Mouse (Mus musculus): Measurements from ENCODE around the gene Tmx1. TPM values are rescaled to one million over a fixed set of nuclear protein-coding genes. Genes with fewer than 3 reads are reported as not detected.

The Tmx1 gene
- total RNA-seq, 2 experiments from 2014 or later, result 40.2 to 46.3 TPM

DNA sequence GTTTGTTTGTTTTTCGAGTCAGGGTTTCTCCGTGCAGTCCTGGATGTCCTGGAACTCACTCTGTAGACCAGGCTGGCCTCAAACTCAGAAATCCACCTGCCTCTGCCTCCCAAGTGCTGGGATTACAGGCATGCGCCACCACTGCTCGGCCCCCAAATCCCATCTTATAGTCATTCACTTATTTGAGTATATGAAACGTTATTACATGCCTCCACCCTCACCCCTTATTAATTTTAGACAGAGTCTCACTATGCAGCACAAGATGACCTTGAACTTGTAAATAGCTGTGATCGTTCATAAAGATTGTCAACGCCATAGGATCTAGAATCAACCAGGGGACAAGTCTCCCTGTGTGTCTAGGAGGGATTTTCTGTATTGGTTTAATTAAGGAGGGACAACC, 33.1 kb downstream of the Tmx1 start:
- no peak for DNase-seq (ENCODE audit: low spot score in 2 of 2)

DNA sequence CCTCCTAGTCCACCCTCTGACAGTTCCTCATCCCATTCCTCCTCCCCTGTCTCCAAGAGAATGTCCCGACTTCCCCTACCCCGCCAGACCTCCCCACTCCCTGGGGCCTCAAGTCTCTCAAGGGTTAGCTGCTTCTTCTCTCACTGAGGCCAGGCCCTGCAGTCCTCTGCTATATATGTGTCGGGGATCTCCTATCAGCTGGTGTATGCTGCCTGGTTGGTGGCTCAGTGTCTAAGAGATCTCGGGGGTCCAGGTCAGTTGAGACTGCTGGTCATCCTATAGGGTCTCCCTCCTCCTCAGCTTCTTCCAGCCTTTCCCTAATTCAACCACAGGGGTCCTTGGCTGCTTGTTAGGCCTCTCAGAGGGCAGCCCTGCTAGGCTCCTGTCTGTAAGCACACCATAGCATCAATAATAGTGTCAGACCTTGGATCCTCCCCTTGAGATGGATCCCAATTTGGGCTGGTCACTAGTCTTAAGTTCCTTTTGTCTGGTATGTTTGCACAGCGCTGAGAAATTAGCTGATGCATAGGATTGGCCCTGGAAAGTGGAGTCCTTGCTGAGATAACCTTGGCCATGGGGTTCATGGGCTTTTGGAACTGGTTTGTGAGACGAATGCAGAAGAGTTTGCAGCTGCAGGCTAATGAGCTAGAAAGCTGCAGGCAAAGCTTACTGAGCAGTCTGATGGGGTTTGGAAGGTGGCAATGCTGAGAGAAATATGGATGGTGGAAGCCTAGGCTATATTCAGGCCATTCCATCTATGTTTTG, 34.0 kb downstream of the Tmx1 start:
- DNase-seq (ENCODE audit: low spot score in 2 of 2), result no peak

DNA sequence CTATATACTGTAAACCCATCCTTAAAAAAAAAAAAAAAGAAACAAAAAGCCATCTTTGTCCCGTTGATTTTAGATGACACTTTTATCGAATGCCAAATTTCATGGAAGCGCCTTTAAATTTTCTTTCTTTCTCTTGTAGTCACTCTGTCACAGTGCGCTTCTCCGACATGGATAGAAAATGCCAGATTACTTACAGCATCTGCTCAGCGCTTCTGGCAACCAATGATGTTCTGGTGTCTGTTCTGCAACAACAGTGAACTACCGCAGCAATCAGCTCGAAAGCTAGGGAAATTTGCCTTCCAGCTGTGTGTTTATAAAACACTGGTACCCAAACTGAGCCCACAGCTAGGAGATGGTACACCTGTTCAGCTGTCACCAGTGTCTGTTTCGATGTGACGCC, 39.5 kb downstream of the Tmx1 start:
- DNase-seq (ENCODE audit: low spot score in 2 of 2), result no peak

DNA sequence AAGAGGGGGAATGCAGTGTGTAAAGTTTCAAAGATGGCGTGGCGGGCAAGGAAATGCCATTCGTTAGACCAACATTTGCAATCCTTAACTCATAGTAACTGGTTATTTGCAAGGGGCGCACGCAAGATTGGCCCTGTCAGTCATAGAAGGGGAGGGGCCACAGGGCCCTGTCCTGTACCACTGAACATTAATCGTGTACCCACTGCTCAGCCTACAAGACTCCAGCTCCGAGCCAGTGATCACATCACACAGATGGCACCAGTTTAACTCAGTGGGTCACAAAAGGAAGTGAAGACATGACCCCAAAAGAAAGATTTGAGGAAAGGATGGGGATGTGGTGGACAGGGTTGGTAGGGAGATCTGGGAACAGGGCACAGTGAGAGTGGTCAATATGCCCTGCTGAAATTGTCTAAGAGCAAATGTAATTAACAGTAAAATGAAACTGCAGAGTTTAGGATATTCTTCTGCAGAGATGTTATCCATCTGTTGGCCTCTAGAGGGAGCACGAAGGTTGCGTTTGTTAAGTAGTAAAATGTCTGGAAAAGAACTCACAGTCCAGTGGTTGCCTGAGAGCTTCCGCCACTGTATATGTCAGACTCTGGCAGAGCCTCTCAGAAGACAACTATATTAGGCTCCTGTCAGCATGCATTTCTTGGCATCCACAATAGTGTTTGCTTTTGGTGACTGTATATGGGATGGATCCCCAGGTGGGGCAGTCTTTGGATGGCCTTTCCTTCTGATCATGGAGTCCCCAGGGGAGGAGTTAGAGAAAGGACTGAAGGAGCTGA, 41.8 kb downstream of the Tmx1 start:
- peak in 1 of 2 experiments; percentile 22 for DNase-seq (ENCODE audit: low spot score in 2 of 2)

DNA sequence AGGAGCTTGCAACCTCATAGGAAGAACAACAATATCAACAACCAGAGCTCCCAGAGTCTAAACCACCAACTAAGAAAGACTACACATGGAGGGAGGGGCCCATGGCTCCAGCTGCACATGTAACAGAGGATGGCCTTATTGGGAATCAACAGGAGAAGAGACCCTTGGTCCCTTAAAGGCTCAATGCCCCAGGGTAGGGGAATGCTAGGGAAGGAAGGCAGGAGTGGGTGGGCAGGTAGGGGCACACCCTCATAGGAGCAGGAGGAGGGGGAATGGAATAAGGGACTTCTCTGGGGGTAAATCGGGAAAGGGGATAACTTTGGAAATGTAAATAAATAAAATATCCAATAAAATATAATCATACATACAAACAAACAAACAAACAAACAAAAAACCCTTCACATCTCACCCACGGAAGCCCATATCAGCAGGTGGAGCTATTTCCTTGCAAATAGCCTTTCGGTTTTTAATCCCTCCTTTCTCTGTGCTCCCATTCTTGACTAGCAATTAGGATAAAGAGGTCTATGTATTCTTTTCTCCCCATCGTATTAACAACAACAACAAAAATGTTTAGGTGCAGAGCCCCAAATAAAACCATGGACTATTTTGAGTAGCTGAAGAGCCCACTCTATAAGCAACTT, 42.5 kb downstream of the Tmx1 start:
- no peak for DNase-seq (ENCODE audit: low spot score in 2 of 2)

DNA sequence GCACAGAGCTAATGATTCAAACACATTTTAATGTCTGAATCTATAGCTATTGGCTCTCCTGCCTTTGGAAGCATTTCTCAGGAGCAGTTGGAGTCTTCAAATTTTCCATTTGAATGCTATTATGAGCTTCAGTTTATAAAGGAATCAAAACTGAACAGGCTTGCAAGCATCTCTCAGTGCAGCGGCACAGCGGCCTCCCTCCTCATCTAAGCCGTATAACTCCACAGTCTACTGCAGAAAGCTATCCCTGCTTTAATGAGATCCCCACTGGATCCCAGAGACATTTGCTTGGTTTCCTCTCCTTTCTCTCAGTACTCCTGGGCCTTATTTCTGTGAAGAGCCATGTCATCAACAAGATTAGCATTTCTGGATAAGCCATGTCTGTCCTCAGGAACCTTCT, 45.2 kb downstream of the Tmx1 start:
- DNase-seq (ENCODE audit: low spot score in 2 of 2), result no peak

DNA sequence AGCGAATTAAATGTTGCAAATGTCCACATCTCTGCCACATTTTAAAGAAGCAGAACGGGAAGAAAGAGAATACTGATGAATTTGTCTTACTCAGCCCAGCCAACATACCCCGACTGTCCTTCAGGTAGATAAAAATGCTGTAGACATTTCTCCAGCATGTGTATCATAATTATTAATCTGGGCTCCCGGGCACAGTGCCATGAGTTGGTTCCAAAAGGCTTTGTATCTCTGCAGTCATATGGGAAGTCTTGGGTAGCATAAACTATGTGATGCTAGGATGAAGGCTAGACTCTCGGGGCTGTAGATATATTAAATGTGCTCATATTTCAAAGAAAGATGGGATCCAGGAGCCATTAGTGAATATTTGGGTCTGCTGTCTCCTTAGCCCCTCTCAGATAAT, 53.1 kb downstream of the Tmx1 start:
- DNase-seq (ENCODE audit: low spot score in 2 of 2), result no peak

DNA sequence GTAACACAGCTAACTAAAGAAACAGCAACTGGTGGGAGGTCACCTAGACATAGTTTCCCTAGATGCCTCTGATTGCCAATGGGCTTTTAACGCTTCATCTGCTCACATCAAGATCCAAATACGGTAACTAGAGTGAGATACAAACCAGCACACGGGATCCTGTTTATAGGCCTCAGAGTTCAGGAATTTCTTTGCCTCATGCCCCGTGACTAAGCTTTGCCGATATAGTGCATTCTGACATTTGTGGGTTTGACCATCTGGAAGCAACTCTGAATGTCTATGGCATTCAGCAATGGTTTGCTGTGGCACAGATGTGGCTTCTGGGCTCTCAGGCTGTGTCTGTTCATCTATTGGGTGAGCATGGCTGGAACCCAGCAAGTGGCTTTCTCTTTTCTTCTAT, 59.1 kb downstream of the Tmx1 start:
- DNase-seq (ENCODE audit: low spot score in 2 of 2), result no peak

DNA sequence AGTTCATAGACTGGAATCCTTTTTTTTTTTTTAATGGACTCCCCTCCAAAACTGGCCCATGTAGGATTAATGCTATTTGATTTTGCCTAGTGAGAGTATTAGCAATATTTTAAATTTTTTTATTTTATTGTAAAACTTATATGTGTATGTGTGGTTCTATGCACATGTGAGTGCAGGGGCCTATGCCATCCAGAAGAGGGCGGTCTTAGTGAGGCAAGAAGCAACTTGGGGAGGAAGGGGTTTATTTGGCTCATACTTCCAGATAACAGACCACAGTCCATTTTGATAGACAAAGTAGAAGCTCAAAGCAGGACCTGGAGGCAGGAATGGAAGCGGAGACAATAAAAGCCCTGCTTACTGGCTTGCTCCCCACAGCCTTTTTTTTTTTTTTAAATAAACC, 59.5 kb downstream of the Tmx1 start:
- DNase-seq (ENCODE audit: low spot score in 2 of 2), result no peak

Other genes with a start within 250 kb of the Tmx1 start
- 100 to 1,000 TPM; 140 to 317 TPM for gene Pygl, start 221.6 kb upstream of the Tmx1 start, total RNA-seq (2021)
- 1 to 10 TPM; 1.7 to 2.0 TPM for gene Trim9, start 105.5 kb upstream of the Tmx1 start, total RNA-seq (2021)

Measured in adrenal gland, adult 18-20 months (tissue).